Mouse (Mus musculus) hindbrain, embryonic 15.5 days (tissue): Measurements from ENCODE around the gene 1700122O11Rik. TPM values are rescaled to one million over a fixed set of nuclear protein-coding genes. Genes with fewer than 3 reads are reported as not detected.

ENCODE experiments used
- ATAC-seq: fragments of 200-750 bp; cut with Nextera tagmentation; 2 replicates; pipeline ENCODE4 v1.8.0; 2017; ENCODE audit warnings: low read depth, moderate number of reproducible peaks, moderate TSS enrichment; ENCODE audit not compliant: low FRiP score
- H3K27ac ChIP-seq: fragments of 300-500 bp; sonication (generic); replicated peaks from 2 replicates; pipeline ENCODE4 v1.5.1; 2015; ENCODE audit warnings: mild to moderate bottlenecking, inconsistent platforms
- H3K27me3 ChIP-seq: fragments of 300-500 bp; sonication (generic); 2 replicates; pipeline ENCODE4 v1.6.1; 2015; ENCODE audit warnings: control low read depth, inconsistent platforms
- H3K36me3 ChIP-seq: fragments of 300-500 bp; sonication (generic); 2 replicates; pipeline ENCODE4 v1.6.1; 2015; ENCODE audit warnings: control low read depth, inconsistent platforms
- H3K4me1 ChIP-seq: fragments of 300-500 bp; sonication (generic); replicated peaks from 2 replicates; pipeline ENCODE4 v1.6.1; 2015; ENCODE audit warnings: control low read depth, inconsistent platforms
- H3K4me2 ChIP-seq: fragments of 300-500 bp; sonication (generic); 2 replicates; pipeline ENCODE4 v1.6.1; 2015; ENCODE audit warnings: moderate library complexity, mild to moderate bottlenecking, inconsistent platforms
- H3K4me3 ChIP-seq: fragments of 300-500 bp; sonication (generic); 2 replicates; pipeline ENCODE4 v1.5.1; 2015; ENCODE audit warnings: mild to moderate bottlenecking, inconsistent platforms
- H3K9ac ChIP-seq: fragments of 300-500 bp; sonication (generic); 2 replicates; pipeline ENCODE4 v1.6.1; 2015; ENCODE audit warnings: inconsistent platforms
- H3K9me3 ChIP-seq: fragments of 300-500 bp; sonication (generic); 2 replicates; pipeline ENCODE4 v1.6.1; 2016; ENCODE audit warnings: control low read depth, inconsistent platforms
- WGBS: fragments of 180-500 bp; shearing (Covaris S2); methylation state at CpG from one replicate; pipeline ENCODE4 v1.1.7; 2015; 5-methylcytosine and 5-hydroxymethylcytosine counted together
- polyA plus RNA-seq: library from polyadenylated mRNA; unstranded; fragments of >200 nt; fragmentation: Nextera tagmentation; extraction: Ambion mirVana; gene quantifications from 2 replicates; pipeline ENCODE4 v1.2.1, GENCODE M21; 2015

The 1700122O11Rik gene
- polyA plus RNA-seq, 1 experiment from 2014 or later: not detected

DNA sequence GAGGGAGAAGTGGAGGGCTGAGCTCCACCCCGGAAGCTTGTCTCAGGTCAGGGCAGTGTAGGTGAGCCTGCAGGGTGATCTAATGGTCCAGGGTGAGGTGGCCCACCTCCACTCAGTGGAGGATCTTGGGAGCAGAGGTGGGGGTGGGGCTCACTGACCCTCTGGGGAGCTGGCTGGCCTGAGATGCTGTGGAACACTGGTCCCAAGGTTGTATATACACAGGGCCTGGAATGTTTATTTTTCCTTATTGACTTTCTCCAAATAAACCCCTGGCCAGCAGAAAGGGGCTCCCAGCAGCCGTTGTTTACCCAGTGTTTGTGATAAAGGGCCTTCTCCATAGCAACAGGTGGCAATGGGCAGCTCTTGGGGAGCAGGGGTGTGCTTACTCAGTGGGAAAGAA, 18.5 kb downstream of the 1700122O11Rik start:
- H3K4me2 ChIP-seq: no peak overlapping the region
- no peak for ATAC-seq
- no peak overlapping the region for H3K9ac ChIP-seq
- H3K27me3 ChIP-seq: 0 out of 2 replicates have a peak, but pooled peaks cover 7% of the 10 kb centered on the region
- no peak overlapping the region for H3K27ac ChIP-seq
- WGBS: 30% methylated on average over 2 of the region's 2 CpGs
- no peaks in the 10 kb centered on the region for H3K36me3 ChIP-seq
- H3K9me3 ChIP-seq: no peaks in the 10 kb centered on the region
- H3K4me1 ChIP-seq: peaks cover 7% of the 10 kb centered on the region
- H3K4me3 ChIP-seq: no peak overlapping the region

- H3K4me3 ChIP-seq: no peak overlapping the region
- no peak for ATAC-seq
- H3K9ac ChIP-seq: no peak overlapping the region
- H3K4me2 ChIP-seq: no peak overlapping the region
- WGBS: 80% methylated on average over 5 of the region's 5 CpGs
- H3K27ac ChIP-seq: no peak overlapping the region
- 0 out of 2 replicates have a peak, but pooled peaks cover 5% of the 10 kb centered on the region for H3K27me3 ChIP-seq
- H3K4me1 ChIP-seq: peaks cover 8% of the 10 kb centered on the region
- H3K36me3 ChIP-seq: no peaks in the 10 kb centered on the region
- H3K9me3 ChIP-seq: no peaks in the 10 kb centered on the region
Measured at GRCm38 (mm10) chr17:48016566-48016965, 21.5 kb downstream of the 1700122O11Rik start.

DNA sequence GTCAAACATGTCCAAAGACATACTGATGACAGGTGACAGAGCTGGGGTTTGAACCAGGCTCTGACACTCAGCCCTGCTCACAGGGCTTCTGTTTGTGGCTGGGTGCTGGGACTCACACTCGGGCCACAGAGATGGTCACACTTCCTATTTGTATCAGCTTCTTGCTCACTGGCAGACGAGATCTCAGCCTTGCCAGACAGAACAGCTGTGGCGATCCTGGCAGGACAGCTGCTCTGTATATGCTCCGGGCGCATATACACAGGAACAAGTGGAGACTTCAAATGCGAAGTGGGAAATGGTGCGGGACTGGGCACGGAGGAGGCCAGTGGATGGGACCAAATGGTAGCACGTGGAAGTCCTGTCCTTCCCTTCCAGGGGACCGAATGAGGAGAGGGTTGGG, 25.5 kb downstream of the 1700122O11Rik start:
- Histone ChIP-seq H3K36me3 (no peaks in the 10 kb centered on the region), H3K4me3 (no peak overlapping the region), H3K27ac (no peak overlapping the region), H3K27me3 (0 out of 2 replicates have a peak, but pooled peaks cover 3% of the 10 kb centered on the region), H3K9ac (no peak overlapping the region), H3K9me3 (no peaks in the 10 kb centered on the region), H3K4me1 (peaks cover 12% of the 10 kb centered on the region), H3K4me2 (no peak overlapping the region)
- no peak for ATAC-seq
- 60% methylated on average over 10 of the region's 10 CpGs for WGBS

- H3K4me3 ChIP-seq: no peak overlapping the region
- 54% methylated on average over 12 of the region's 12 CpGs for WGBS
- H3K4me1 ChIP-seq: peaks cover 12% of the 10 kb centered on the region
- H3K9ac ChIP-seq: no peak overlapping the region
- no peaks in the 10 kb centered on the region for H3K9me3 ChIP-seq
- no peak overlapping the region for H3K4me2 ChIP-seq
- H3K36me3 ChIP-seq: no peaks in the 10 kb centered on the region
- no peak overlapping the region for H3K27ac ChIP-seq
- H3K27me3 ChIP-seq: 0 out of 2 replicates have a peak, but pooled peaks cover 6% of the 10 kb centered on the region
- no peak for ATAC-seq
Measured at GRCm38 (mm10) chr17:48011105-48011504, 27.0 kb downstream of the 1700122O11Rik start.

DNA sequence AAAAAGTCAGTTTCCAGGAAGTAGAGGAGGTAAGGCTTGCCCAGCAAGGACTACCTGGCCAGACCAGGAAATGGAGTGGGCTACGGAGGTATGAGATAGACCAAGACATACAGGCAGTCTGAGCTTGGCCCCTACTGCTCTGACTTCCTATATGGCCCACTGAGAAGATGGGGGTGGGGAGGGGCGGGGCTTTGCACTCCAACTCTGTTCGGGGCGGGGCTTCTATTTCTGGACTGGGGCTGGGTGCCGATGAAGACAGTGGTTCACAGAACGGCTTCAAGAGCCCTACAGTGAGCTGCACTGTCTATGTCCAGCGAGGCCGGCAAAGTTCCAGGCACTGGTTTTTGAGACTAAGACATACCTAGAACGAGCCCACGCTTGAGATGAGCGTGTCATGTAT, 27.8 kb downstream of the 1700122O11Rik start:
- Histone ChIP-seq H3K9ac (no peak overlapping the region), H3K9me3 (no peaks in the 10 kb centered on the region), H3K27ac (no peak overlapping the region), H3K4me1 (peaks cover 12% of the 10 kb centered on the region), H3K4me3 (no peak overlapping the region), H3K36me3 (no peaks in the 10 kb centered on the region), H3K27me3 (0 out of 2 replicates have a peak, but pooled peaks cover 3% of the 10 kb centered on the region), H3K4me2 (no peak overlapping the region)
- 78% methylated on average over 11 of the region's 11 CpGs for WGBS
- no peak for ATAC-seq

DNA sequence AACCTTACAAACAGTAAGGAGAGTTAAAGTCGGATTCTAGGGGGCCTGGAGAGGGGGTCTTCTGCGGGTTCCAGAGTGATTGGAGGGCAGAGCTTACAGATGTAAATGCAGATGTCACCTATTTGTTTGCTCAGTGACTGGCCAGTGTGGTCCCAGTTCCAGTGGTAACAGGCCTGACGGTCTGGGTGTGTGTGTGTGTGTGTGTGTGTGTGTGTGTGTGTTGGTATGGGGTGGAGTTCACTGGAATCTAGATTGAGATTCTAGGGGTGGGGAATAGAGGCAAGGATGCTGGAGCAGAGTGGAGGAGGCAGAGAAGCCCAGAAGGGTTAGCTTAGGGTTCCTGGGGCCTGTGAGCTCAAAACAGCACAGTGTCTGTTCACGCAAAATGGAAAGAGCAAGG, 32.3 kb downstream of the 1700122O11Rik start:
- WGBS: 56% methylated on average over 4 of the region's 4 CpGs
- H3K9me3 ChIP-seq: no peaks in the 10 kb centered on the region
- no peak overlapping the region for H3K27ac ChIP-seq
- H3K4me3 ChIP-seq: no peak overlapping the region
- no peak for ATAC-seq
- H3K27me3 ChIP-seq: 0 out of 2 replicates have a peak, but pooled peaks cover 3% of the 10 kb centered on the region
- no peak overlapping the region for H3K9ac ChIP-seq
- no peaks in the 10 kb centered on the region for H3K36me3 ChIP-seq
- H3K4me2 ChIP-seq: no peak overlapping the region
- peaks cover 19% of the 10 kb centered on the region for H3K4me1 ChIP-seq

DNA sequence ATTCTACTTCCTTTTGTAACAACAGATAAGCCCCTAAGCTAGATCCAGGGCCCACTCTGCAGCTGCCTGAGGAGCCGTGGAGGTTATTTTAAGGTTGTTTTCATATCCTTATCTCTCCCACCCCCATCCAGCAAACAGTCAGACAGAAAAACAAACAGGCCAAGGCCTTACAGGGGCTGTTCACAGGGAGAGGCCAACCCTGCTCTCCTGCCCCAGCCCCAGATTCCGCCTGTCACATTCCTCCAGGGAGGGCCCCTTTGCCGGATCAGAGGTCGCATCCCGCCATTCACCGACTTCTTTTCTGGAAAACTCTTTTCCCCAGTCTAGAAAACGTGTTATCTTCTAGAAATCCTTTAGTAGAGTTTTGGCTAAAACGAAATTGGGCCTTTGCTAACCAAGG, 33.0 kb downstream of the 1700122O11Rik start:
- Histone ChIP-seq H3K9me3 (no peaks in the 10 kb centered on the region), H3K9ac (no peak overlapping the region), H3K4me1 (peaks cover 16% of the 10 kb centered on the region), H3K4me3 (no peak overlapping the region), H3K27ac (no peak overlapping the region), H3K36me3 (no peaks in the 10 kb centered on the region), H3K27me3 (0 out of 2 replicates have a peak, but pooled peaks cover 3% of the 10 kb centered on the region), H3K4me2 (no peak overlapping the region)
- ATAC-seq: no peak
- 29% methylated on average over 8 of the region's 8 CpGs for WGBS

- H3K9ac ChIP-seq: no peak overlapping the region
- no peaks in the 10 kb centered on the region for H3K9me3 ChIP-seq
- no peaks in the 10 kb centered on the region for H3K36me3 ChIP-seq
- no peak for ATAC-seq
- peaks cover 16% of the 10 kb centered on the region for H3K4me1 ChIP-seq
- WGBS: 63% methylated on average over 9 of the region's 9 CpGs
- no peak overlapping the region for H3K4me2 ChIP-seq
- H3K4me3 ChIP-seq: no peak overlapping the region
- H3K27ac ChIP-seq: no peak overlapping the region
- H3K27me3 ChIP-seq: 0 out of 2 replicates have a peak, but pooled peaks cover 3% of the 10 kb centered on the region
Measured at GRCm38 (mm10) chr17:48004619-48005018, 33.5 kb downstream of the 1700122O11Rik start.

DNA sequence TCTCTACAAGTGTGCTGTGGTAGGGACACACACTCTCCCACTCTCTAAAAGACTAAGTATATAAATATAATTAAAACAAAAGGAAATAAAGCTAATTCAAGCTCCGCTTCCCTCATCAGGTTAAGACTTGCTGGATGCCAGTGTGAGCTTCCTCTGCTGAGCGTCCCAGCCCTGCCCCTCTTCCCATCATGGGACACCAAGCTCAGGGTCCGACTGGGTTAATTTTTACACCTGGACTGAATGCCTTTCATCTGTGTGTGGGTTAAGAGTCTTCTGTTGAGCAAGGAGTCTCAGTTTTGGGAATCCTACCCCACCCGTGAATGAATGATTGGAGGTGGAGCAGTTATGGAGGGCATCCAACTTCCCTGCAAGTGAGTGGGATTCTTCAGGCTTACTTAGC, 35.6 kb downstream of the 1700122O11Rik start:
- peaks cover 16% of the 10 kb centered on the region for H3K4me1 ChIP-seq
- H3K36me3 ChIP-seq: no peaks in the 10 kb centered on the region
- peak; percentile 4; the same call in 1 of the 2 replicates for ATAC-seq
- no peaks in the 10 kb centered on the region for H3K9me3 ChIP-seq
- 66% methylated on average over 4 of the region's 4 CpGs for WGBS
- peak overlapping the region; percentile 39 for H3K4me3 ChIP-seq
- H3K9ac ChIP-seq: peak overlapping the region; percentile 51
- 0 out of 2 replicates have a peak, but pooled peaks cover 3% of the 10 kb centered on the region for H3K27me3 ChIP-seq
- H3K27ac ChIP-seq: peak overlapping the region; percentile 76
- H3K4me2 ChIP-seq: peak overlapping the region; percentile 72

- H3K9ac ChIP-seq: peak overlapping the region; percentile 51
- WGBS: 4% methylated on average over 21 of the region's 21 CpGs
- H3K27ac ChIP-seq: peak overlapping the region; percentile 76
- H3K4me2 ChIP-seq: peak overlapping the region; percentile 72
- peak; percentile 93 for ATAC-seq
- H3K9me3 ChIP-seq: no peaks in the 10 kb centered on the region
- H3K4me1 ChIP-seq: peaks cover 16% of the 10 kb centered on the region
- H3K27me3 ChIP-seq: 0 out of 2 replicates have a peak, but pooled peaks cover 3% of the 10 kb centered on the region
- H3K36me3 ChIP-seq: no peaks in the 10 kb centered on the region
- peak overlapping the region; percentile 39 for H3K4me3 ChIP-seq
Measured at GRCm38 (mm10) chr17:48001586-48002361, 36.3 kb downstream of the 1700122O11Rik start.

DNA sequence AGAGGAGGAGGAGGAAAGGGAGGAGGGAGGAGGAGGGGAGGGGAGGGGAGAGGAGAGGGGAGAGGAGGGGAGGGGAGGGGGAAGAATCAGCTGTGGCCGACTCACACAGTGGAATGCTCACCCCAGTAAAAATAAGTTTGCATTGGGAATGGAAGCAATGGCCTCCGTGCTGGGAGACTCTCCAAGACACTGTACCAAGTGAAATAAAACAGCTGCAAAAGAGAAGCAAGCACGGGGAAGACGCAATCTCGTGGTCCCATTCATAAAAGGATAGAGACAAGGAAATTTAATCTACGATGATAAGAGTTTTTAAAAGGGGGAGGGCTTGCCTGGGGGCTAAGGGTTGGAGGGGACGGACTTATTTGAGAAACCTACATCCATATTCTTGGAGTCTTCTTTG, 36.9 kb downstream of the 1700122O11Rik start:
- Histone ChIP-seq H3K4me3 (peak overlapping the region; percentile 39), H3K4me2 (peak overlapping the region; percentile 72), H3K9me3 (no peaks in the 10 kb centered on the region), H3K4me1 (peaks cover 16% of the 10 kb centered on the region), H3K36me3 (no peaks in the 10 kb centered on the region), H3K27me3 (no peaks in the 10 kb centered on the region), H3K27ac (no peak overlapping the region; the same call in 1 of the 2 replicates), H3K9ac (0 out of 2 replicates have a peak overlapping the region, but pooled peaks have one; percentile 51)
- ATAC-seq: no peak
- WGBS: 27% methylated on average over 7 of the region's 7 CpGs

DNA sequence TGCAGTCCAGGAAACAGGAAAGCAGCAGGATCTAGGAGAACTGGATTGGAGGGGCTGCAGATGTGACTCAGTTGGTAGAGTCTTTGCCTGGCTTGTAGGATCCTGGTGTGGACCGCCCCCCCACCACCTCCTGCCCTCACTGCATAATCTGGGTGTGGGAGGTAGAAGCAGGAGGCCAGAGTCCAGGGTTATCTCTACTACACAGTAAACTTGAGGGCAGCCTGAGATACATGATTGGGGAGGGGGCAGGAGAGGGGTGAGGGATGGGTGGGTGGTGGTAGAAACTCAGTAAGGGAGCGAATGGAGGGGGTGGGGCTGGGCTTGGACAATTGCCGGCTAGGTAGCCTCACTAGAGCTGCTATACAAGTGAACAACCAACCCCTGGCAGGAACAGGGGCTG, 38.3 kb downstream of the 1700122O11Rik start:
- Histone ChIP-seq H3K4me2 (no peak overlapping the region), H3K9me3 (no peaks in the 10 kb centered on the region), H3K9ac (no peak overlapping the region), H3K4me3 (no peak overlapping the region), H3K36me3 (no peaks in the 10 kb centered on the region), H3K4me1 (peaks cover 16% of the 10 kb centered on the region), H3K27me3 (no peaks in the 10 kb centered on the region), H3K27ac (no peak overlapping the region)
- no peak for ATAC-seq
- 72% methylated on average over 3 of the region's 3 CpGs for WGBS
